Mouse (Mus musculus): ENCODE data around the gene Rassf2.

DNA sequence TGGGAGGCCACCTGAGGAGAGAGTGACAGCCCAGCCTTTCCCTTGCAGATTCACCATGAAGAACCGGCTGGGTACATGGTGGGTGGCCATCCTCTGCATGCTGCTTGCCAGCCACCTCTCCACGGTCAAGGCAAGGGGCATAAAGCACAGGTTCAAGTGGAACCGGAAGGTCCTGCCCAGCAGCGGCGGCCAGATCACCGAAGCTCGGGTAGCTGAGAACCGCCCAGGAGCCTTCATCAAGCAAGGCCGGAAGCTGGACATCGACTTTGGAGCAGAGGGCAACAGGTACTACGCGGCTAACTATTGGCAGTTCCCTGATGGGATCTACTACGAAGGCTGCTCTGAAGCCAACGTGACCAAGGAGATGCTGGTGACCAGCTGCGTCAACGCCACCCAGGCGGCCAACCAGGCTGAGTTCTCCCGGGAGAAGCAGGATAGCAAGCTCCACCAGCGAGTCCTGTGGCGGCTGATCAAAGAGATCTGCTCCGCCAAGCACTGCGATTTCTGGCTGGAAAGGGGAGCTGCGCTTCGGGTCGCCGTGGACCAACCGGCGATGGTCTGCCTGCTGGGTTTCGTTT, 77.0 kb downstream of the Rassf2 start:
- TF ChIP-seq CTCF (IDR thresholded peaks at IDR 0.05; ENCODE audit: low read depth), result no peak
- no peak for TF ChIP-seq EP300 (IDR thresholded peaks at IDR 0.05; ENCODE audit: low read depth)
